Mouse (Mus musculus) forebrain, embryonic 11.5 days (tissue): Measurements from ENCODE around the gene Dyrk4. TPM values are rescaled to one million over a fixed set of nuclear protein-coding genes. Genes with fewer than 3 reads are reported as not detected.

Experiments used
- ATAC-seq: fragments of 200-750 bp; cut with Nextera tagmentation; replicated peaks from 2 replicates; pipeline ENCODE4 v1.8.0; 2017; ENCODE audit warnings: moderate TSS enrichment; ENCODE audit not compliant: low FRiP score
- DNase-seq: peaks from one replicate; pipeline ENCODE4 v3.0.0-alpha.2; 2017; ENCODE audit warnings: low spot score
- H3K27ac ChIP-seq: fragments of 300-500 bp; sonication (generic); 2 replicates; pipeline ENCODE4 v1.5.1; 2014; ENCODE audit warnings: low read depth, low read length
- H3K27me3 ChIP-seq: fragments of 300-500 bp; sonication (generic); 2 replicates; pipeline ENCODE4 v1.6.1; 2014; ENCODE audit warnings: mild to moderate bottlenecking, low read length, mixed read lengths; ENCODE audit not compliant: control insufficient read depth, insufficient read depth
- H3K36me3 ChIP-seq: fragments of 300-500 bp; sonication (generic); 2 replicates; pipeline ENCODE4 v1.6.1; 2014; ENCODE audit warnings: mild to moderate bottlenecking, low read length, moderate library complexity, mixed read lengths; ENCODE audit not compliant: control insufficient read depth, insufficient read depth
- H3K4me1 ChIP-seq: fragments of 300-500 bp; sonication (generic); replicated peaks from 2 replicates; pipeline ENCODE4 v1.6.1; 2014; ENCODE audit warnings: low read length, mixed read lengths; ENCODE audit not compliant: control insufficient read depth, insufficient read depth
- H3K4me2 ChIP-seq: fragments of 300-500 bp; sonication (generic); 2 replicates; pipeline ENCODE4 v1.6.1; 2014; ENCODE audit warnings: low read depth, mild to moderate bottlenecking, low read length, moderate library complexity, mixed read lengths; ENCODE audit not compliant: severe bottlenecking
- H3K4me3 ChIP-seq: fragments of 300-500 bp; sonication (generic); 2 replicates; pipeline ENCODE4 v1.5.1; 2014; ENCODE audit warnings: low read depth, low read length
- H3K9ac ChIP-seq: fragments of 300-500 bp; sonication (generic); 2 replicates; pipeline ENCODE4 v1.6.1; 2014; ENCODE audit warnings: low read length
- H3K9me3 ChIP-seq: fragments of 300-500 bp; sonication (generic); 2 replicates; pipeline ENCODE4 v1.6.1; 2016; ENCODE audit warnings: low read length, mixed read lengths; ENCODE audit not compliant: control insufficient read depth
- WGBS: fragments of 180-500 bp; shearing (Covaris S2); extraction: QIAGEN DNeasy Blood & Tissue Kit; methylation state at CpG from one replicate; pipeline ENCODE4 v1.1.7; 2014; 5-methylcytosine and 5-hydroxymethylcytosine counted together
- polyA plus RNA-seq: library from polyadenylated mRNA; unstranded; fragments of >200 nt; fragmentation: Nextera tagmentation; extraction: Ambion mirVana; gene quantifications from 2 replicates; pipeline ENCODE4 v1.2.1, GENCODE M21; 2014

The Dyrk4 gene
- polyA plus RNA-seq, 1 experiment from 2014 or later, result not detected

GRCm38 (mm10) chr6:126877118-126877517 is 44.5 kb downstream of the Dyrk4 start:
- H3K9me3 ChIP-seq, result no peaks in the 10 kb centered on the region
- no peak overlapping the region for H3K9ac ChIP-seq
- no peak overlapping the region for H3K4me3 ChIP-seq
- no peaks in the 10 kb centered on the region for H3K27me3 ChIP-seq
- H3K36me3 ChIP-seq, result no peaks in the 10 kb centered on the region
- H3K27ac ChIP-seq, result no peak overlapping the region
- H3K4me2 ChIP-seq, result no peak overlapping the region
- ATAC-seq (no peak), DNase-seq (no peak)
- WGBS, result 86% methylated on average over 8 of the region's 8 CpGs
- no peaks in the 10 kb centered on the region for H3K4me1 ChIP-seq

GRCm38 (mm10) chr6:126852881-126853280 is 68.8 kb downstream of the Dyrk4 start, which contains the start of gene Akap3:
TSS of gene Akap3 (plus strand) at chr6:126853098.
- no peak within 1 kb of the TSS for H3K4me3 ChIP-seq
- H3K9ac ChIP-seq, result no peak within 1 kb of the TSS
- no peaks in the 10 kb centered on the region for H3K27me3 ChIP-seq
- H3K4me1 ChIP-seq, result no peaks in the 10 kb centered on the region
- H3K36me3 ChIP-seq, result no peaks in the 10 kb centered on the region
- ATAC-seq, result no peak
- DNase-seq, result no peak
- no peak within 1 kb of the TSS for H3K27ac ChIP-seq
- H3K9me3 ChIP-seq, result no peaks in the 10 kb centered on the region
- no peak within 1 kb of the TSS for H3K4me2 ChIP-seq

GRCm38 (mm10) chr6:126848712-126849704 is 72.6 kb downstream of the Dyrk4 start, which contains the start of gene Ndufa9:
TSS of gene Ndufa9 (minus strand) at chr6:126849136.
- 6% methylated on average over 46 of the region's 46 CpGs for WGBS
- Histone ChIP-seq H3K4me2 (peak within 1 kb of the TSS; percentile 81), H3K36me3 (no peaks in the 10 kb centered on the region), H3K4me1 (0 out of 2 replicates have a peak, but pooled peaks cover 2% of the 10 kb centered on the region), H3K27me3 (no peaks in the 10 kb centered on the region), H3K27ac (no peak within 1 kb of the TSS), H3K4me3 (peak within 1 kb of the TSS; percentile 83), H3K9ac (peak within 1 kb of the TSS; percentile 80), H3K9me3 (no peaks in the 10 kb centered on the region)
- DNase-seq, result peak; percentile 95
- peak; percentile 91 for ATAC-seq

- Histone ChIP-seq H3K27ac (no peak overlapping the region), H3K9me3 (no peaks in the 10 kb centered on the region), H3K4me2 (no peak overlapping the region), H3K27me3 (no peaks in the 10 kb centered on the region), H3K4me3 (no peak overlapping the region), H3K9ac (no peak overlapping the region), H3K4me1 (no peaks in the 10 kb centered on the region), H3K36me3 (no peaks in the 10 kb centered on the region; the same call in 1 of the 2 replicates)
- WGBS, result 95% methylated on average over 8 of the region's 8 CpGs
- ATAC-seq (no peak), DNase-seq (no peak)
Measured at GRCm38 (mm10) chr6:126836628-126837027, 85.0 kb downstream of the Dyrk4 start.

Other genes with a start within 250 kb of the Dyrk4 start
- gene Kcna6, start 181.2 kb downstream of the Dyrk4 start, polyA plus RNA-seq, result 3.6 and 4.8 TPM in 2 replicates
- gene Ndufa9, start 72.7 kb downstream of the Dyrk4 start, polyA plus RNA-seq, result 161 and 183 TPM in 2 replicates
- gene Akap3, start 68.7 kb downstream of the Dyrk4 start, polyA plus RNA-seq, result 0.12 TPM in 1 of 2 replicates, not detected in the other
- 82.0 and 104 TPM in 2 replicates for gene Rad51ap1, start 17.7 kb upstream of the Dyrk4 start, polyA plus RNA-seq
- 19.7 and 19.8 TPM in 2 replicates for gene D6Wsu163e, start 18.1 kb upstream of the Dyrk4 start, polyA plus RNA-seq
- not detected in 2 replicates for gene Fgf6, start 93.7 kb upstream of the Dyrk4 start, polyA plus RNA-seq
- not detected in 2 replicates for gene Fgf23, start 151.1 kb upstream of the Dyrk4 start, polyA plus RNA-seq
- 5.3 and 6.8 TPM in 2 replicates for gene Tigar, start 187.7 kb upstream of the Dyrk4 start, polyA plus RNA-seq
- gene Ccnd2, start 230.4 kb upstream of the Dyrk4 start, polyA plus RNA-seq, result 1,258 and 1,292 TPM in 2 replicates